Mouse (Mus musculus) megakaryocyte, embryonic 14.5 days (primary cell): ENCODE results near the gene Mapkapk3.

Experiments
- FLI1 ChIP-seq: IDR thresholded peaks from 2 replicates; pipeline ENCODE4 v1.6.1; 2012; ENCODE audit warnings: low read length, inconsistent platforms, mixed read lengths
- GATA1 ChIP-seq: IDR thresholded peaks from 3 replicates; pipeline ENCODE4 v1.6.1; 2012; ENCODE audit warnings: mixed read lengths, low read length, inconsistent platforms, borderline replicate concordance

GRCm38 (mm10) chr9:107334356-107334755, 44.7 kb upstream of the Mapkapk3 start:
- TF ChIP-seq GATA1 (no peak), FLI1 (no peak)
